Mouse (Mus musculus): ENCODE data around the gene Hist1h4c. TPM values are rescaled to one million over a fixed set of nuclear protein-coding genes. Genes with fewer than 3 reads are reported as not detected.
"Not testable (repeated sequence)": the region's sequence is repeated elsewhere in the genome, so short reads cannot be mapped to it uniquely, and the experiment has no call there.

Gene Hist1h4c
- polyA plus RNA-seq, 1 experiment from 2014 or later, result 3.0 TPM

DNA sequence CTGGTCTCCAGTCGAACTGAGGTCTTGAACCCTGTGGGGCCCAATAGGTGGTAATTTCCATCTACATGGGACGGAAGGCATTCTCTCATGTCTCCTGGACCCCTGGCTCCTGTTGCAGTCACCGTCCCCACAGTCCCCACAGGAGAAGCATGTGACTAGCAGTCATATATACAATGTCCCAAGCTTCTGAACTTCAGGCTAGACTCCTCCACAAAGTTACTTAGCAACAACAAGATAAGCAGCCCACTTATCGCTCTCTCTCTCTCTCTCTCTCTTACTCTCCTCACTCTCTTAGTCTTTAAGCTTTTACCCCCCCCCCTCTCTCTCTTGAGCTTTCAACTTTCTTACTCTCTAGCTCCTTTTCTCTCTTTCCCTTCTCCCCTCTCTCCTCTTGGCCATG lies 26.0 kb upstream of the Hist1h4c start:
- H3K36me3 ChIP-seq (replicated peaks), result no peaks in the 10 kb centered on the region
- H3K4me1 ChIP-seq, result no peaks in the 10 kb centered on the region
- H3K27me3 ChIP-seq (replicated peaks), result no peaks in the 10 kb centered on the region
- H3K9me3 ChIP-seq, result no peaks in the 10 kb centered on the region
- WGBS, result 84% methylated on average over 4 of the region's 4 CpGs
- no peak overlapping the region for H3K4me2 ChIP-seq
- no peak for ATAC-seq (replicated peaks)
- no peak overlapping the region for H3K27ac ChIP-seq
- no peak overlapping the region for H3K4me3 ChIP-seq
- no peak overlapping the region for H3K9ac ChIP-seq

DNA sequence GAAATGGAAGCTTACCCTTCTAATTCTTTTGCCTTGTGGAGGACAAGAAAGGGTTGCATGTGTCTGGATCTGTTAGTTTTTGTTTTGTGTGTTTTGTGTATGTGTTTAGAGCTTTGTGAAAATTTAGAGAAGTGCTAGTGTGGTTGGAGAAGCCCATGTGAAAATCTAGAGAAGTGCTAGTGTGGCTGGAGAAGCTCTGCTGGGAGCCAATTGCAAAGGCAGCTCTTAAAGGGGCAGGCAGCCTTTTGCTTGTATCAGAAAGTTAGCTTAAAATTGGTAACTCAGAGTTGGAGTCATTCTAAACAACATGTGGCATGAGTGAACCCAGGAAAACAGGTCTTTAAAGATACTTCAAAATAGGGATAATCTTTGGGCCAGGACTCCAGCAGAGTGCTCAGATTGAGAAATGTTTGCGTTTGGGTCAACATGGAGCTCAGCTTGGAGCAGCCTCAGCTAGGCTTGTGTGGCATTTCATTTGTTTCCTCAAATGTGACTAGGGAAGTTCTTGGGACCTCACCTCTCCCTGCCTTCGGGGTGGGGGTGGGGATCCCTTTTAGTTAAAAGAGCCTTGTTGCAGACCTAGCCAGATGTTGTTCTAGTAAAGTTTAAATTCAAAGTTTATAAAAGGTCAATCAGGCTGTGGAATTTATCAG lies 19.5 kb upstream of the Hist1h4c start:
- not testable (repeated sequence) for H3K27me3 ChIP-seq (replicated peaks); H3K4me2 ChIP-seq; ATAC-seq (replicated peaks); H3K9ac ChIP-seq; H3K27ac ChIP-seq; H3K9me3 ChIP-seq; H3K4me3 ChIP-seq; H3K4me1 ChIP-seq; H3K36me3 ChIP-seq (replicated peaks)
- WGBS, result 18% methylated on average over 2 of the region's 2 CpGs

DNA sequence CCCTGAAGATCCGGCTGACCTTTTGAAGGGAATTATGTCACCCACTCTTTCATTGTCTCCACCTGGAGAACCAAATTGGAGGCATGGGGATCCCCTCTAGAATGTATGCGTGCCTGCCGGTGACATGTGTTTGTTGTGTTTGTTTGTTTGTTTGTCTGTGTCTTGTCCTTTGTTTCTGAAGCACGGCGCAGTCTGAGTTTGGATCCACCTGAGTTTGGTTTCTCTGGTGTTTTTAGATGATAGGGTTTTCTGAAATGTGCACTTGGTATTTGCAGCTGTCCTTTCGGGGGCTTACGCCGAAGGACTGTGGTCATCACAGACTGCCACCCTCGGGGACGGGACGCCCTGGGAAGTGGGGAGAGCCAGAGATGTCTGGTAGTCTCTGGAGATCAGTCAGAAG lies 18.9 kb upstream of the Hist1h4c start:
- Histone ChIP-seq H3K4me2 (no peak overlapping the region), H3K9me3 (no peaks in the 10 kb centered on the region), H3K27ac (no peak overlapping the region), H3K9ac (no peak overlapping the region), H3K36me3 (replicated peaks) (no peaks in the 10 kb centered on the region), H3K27me3 (replicated peaks) (0 out of 2 replicates have a peak, but pooled peaks cover 3% of the 10 kb centered on the region), H3K4me3 (no peak overlapping the region), H3K4me1 (no peaks in the 10 kb centered on the region)
- WGBS, result 58% methylated on average over 11 of the region's 11 CpGs
- ATAC-seq (replicated peaks), result no peak

DNA sequence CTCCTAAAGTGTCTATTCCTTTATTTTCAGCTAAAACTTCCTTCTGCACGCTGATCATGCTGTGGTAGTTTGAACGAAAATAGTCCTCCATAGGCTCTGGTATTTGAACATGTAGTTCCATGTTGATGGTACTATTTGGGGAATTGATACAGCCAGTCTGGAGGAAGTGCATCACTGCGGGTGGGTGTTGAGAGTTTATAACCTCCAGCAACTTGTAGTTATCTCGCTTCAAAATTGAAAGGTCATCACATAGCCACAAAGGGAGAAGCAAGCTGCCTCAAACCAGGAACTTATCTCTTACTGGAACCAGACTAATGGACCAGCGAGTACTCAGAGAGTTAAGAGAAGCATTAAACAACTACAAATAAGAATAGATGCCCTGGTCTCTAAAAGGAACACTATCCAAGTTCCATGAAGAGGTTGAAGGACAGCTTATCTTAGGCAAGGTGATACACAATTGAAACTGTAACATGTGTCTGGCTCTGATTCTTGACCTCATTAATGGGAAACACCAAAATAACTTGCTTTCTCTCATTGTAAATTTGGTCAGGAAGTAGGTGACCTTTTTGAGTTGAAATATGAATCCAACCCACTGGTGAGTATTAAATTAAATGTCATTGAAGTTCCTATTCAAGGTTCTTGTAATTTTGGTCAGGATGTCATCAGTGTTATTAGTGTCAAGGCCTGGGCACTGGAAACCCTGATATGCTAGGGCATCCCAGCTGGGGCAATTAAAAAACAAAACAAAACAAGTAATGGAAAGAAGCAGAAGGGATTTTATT lies 18.2 kb upstream of the Hist1h4c start:
- H3K4me2 ChIP-seq, result no peak overlapping the region
- 89% methylated on average over 5 of the region's 5 CpGs for WGBS
- H3K36me3 ChIP-seq (replicated peaks), result no peaks in the 10 kb centered on the region
- no peaks in the 10 kb centered on the region for H3K9me3 ChIP-seq
- H3K27me3 ChIP-seq (replicated peaks), result 0 out of 2 replicates have a peak, but pooled peaks cover 4% of the 10 kb centered on the region
- H3K4me1 ChIP-seq, result no peaks in the 10 kb centered on the region
- no peak overlapping the region for H3K27ac ChIP-seq
- ATAC-seq (replicated peaks), result no peak
- no peak overlapping the region for H3K9ac ChIP-seq
- H3K4me3 ChIP-seq, result no peak overlapping the region

DNA sequence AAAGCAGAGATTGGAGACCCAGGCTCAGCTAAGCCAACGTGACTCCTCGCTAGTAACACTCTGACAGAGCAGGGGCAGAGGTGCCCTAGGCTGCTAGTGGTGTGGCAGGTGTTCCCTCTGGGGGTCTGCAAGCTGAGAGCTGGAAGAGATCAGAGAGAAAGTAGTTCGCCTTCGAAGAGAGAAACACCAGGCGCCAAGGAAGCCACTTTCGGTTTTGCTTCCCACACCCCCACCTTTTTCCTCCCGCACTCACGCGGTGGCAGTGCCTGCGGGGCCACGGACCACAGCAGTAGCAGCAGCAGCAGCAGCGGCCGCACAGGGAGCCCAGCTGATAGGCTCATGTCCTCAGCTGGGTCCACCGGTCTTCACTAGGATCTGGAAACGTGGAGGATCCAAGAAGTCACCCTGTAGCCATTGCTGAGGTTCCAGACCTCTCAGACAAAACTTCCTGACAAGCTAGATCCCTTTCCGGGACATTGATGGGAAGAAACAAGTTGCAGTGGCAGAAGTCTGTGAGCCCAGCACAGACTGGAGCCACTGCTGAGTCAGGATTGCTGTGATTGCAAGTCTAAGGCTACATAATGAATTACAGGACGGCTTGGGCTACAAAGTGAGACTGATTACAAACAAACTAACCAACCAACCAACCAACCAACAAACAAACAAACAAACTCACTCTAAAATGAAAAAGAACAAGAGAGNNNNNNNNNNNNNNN lies 12.3 kb upstream of the Hist1h4c start, which contains the start of gene Hfe:
Hfe (minus strand) TSS at position 481 of the 716 bp plus-strand sequence.
- no peaks in the 10 kb centered on the region for H3K36me3 ChIP-seq (replicated peaks)
- peak within 1 kb of the TSS; percentile 28 for H3K9ac ChIP-seq
- 5% methylated on average over 17 of the region's 17 CpGs for WGBS
- H3K4me2 ChIP-seq, result peak within 1 kb of the TSS; percentile 52
- peak within 1 kb of the TSS; percentile 32 for H3K4me3 ChIP-seq
- H3K9me3 ChIP-seq, result no peaks in the 10 kb centered on the region
- 0 out of 2 replicates have a peak, but pooled peaks cover 4% of the 10 kb centered on the region for H3K27me3 ChIP-seq (replicated peaks)
- no peak for ATAC-seq (replicated peaks)
- no peak within 1 kb of the TSS for H3K27ac ChIP-seq
- peaks cover 8% of the 10 kb centered on the region for H3K4me1 ChIP-seq

DNA sequence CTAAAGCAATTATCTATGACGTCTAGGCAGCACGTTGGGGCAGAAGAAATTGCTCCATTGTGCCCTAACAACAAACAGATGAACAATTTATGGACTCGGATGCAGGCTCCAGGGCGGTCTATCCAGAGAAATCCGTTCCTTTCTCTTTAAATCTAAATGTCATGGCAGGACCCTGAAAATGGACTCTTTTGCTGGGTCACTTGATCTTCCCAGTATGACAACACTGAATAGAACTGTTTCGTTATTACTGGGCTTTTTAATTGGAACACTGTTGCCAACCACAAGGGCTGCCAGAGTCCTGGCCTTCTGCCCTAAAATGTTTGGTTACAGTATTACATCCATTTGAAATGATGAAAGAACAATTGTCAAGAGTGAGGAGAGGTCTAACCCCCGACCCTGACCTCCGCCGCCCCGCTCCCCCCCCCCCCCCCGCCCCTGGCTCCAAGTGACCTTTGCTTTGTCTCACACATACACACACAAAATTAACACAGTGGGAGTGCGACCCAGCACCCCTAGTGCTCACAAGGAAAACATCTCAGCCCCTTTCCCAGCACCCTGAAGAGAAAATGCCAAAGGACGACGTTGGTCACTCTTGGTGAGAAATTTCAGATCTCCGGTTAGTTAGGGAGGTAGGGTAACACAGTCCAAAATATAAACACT lies 11.6 kb upstream of the Hist1h4c start:
- Histone ChIP-seq H3K27ac (no peak overlapping the region), H3K4me1 (peaks cover 8% of the 10 kb centered on the region), H3K9me3 (no peaks in the 10 kb centered on the region), H3K4me3 (peak overlapping the region; percentile 32), H3K36me3 (replicated peaks) (no peaks in the 10 kb centered on the region), H3K9ac (peak overlapping the region; percentile 28), H3K4me2 (peak overlapping the region; percentile 52), H3K27me3 (replicated peaks) (0 out of 2 replicates have a peak, but pooled peaks cover 4% of the 10 kb centered on the region)
- WGBS, result 20% methylated on average over 15 of the region's 15 CpGs
- no peak for ATAC-seq (replicated peaks)

DNA sequence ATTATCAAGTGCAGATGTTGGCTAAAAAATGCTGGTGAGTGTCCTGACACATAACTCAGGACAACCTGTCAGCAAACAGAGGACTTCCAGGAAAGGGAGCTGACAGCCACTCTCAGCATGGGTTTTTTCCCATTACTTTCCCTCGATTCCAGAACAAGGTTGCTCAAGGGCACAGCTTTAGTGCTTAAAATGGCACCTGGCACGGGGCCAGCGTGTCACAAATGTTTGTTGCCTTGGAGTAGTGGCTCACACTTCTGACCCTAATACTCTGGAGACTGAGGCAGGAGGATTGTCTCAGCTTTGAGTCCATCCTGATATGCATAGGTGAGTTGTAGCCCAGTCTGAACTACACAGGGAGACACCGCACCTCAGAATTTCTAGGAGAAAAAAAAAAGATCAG lies 10.4 kb upstream of the Hist1h4c start:
- Histone ChIP-seq H3K36me3 (replicated peaks) (no peaks in the 10 kb centered on the region), H3K4me3 (no peak overlapping the region)
- ATAC-seq (replicated peaks), result no peak

DNA sequence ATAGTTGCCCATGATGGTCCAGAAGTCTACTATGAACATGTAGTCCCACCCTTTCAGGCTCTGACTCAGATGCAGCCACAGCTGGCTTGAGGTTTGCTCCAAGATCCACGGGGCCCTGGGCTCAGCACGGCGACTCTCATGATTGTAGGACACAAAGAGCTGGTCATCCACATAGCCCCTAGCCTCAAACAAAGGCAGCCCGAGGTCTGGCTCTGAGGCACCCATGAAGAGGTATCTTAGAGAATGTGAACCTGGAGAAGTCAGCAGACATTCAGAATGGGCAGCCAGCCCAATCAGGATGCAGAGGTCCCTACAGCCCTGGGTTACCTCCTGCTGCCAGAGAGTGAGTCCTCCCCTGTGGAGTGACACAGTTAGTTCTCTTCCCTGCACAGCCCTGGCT lies 9.8 kb upstream of the Hist1h4c start:
- no peak overlapping the region for H3K27ac ChIP-seq
- ATAC-seq (replicated peaks), result no peak

More for the DNA sequence above, 10.4 kb upstream of the Hist1h4c start:
- WGBS, result 85% methylated on average over 4 of the region's 4 CpGs
- Histone ChIP-seq H3K27ac (no peak overlapping the region), H3K9ac (no peak overlapping the region), H3K4me2 (no peak overlapping the region), H3K9me3 (no peaks in the 10 kb centered on the region), H3K27me3 (replicated peaks) (0 out of 2 replicates have a peak, but pooled peaks cover 4% of the 10 kb centered on the region), H3K4me1 (peaks cover 8% of the 10 kb centered on the region)

DNA sequence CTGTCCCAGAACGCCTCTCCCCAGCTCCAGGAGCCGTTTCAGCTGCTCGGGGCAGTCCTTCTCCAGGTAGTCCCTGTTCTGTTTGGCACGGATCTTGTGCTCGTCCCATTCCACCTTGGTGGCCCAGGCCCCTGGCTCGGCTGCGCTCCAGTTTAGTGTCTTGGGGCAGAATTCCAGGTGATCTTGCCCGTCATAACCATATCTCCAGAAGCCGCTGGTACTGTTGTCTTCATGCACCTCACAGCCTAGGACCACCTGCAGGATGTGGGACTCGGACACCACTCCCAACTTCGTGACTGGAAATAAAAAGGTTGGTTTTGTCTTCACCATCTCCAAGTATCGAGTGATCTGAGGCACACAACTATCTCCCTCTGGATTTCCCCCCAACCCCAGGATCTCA lies 8.5 kb upstream of the Hist1h4c start:
- peaks cover 8% of the 10 kb centered on the region for H3K4me1 ChIP-seq
- no peaks in the 10 kb centered on the region for H3K36me3 ChIP-seq (replicated peaks)
- no peaks in the 10 kb centered on the region for H3K9me3 ChIP-seq
- H3K9ac ChIP-seq, result no peak overlapping the region
- 95% methylated on average over 12 of the region's 12 CpGs for WGBS
- no peak overlapping the region for H3K4me2 ChIP-seq
- H3K4me3 ChIP-seq, result no peak overlapping the region
- H3K27me3 ChIP-seq (replicated peaks), result no peaks in the 10 kb centered on the region
- ATAC-seq (replicated peaks), result no peak
- no peak overlapping the region for H3K27ac ChIP-seq

More for the DNA sequence above, 9.8 kb upstream of the Hist1h4c start:
- Histone ChIP-seq H3K4me2 (no peak overlapping the region), H3K9me3 (no peaks in the 10 kb centered on the region), H3K36me3 (replicated peaks) (no peaks in the 10 kb centered on the region), H3K4me1 (peaks cover 8% of the 10 kb centered on the region), H3K9ac (no peak overlapping the region), H3K27me3 (replicated peaks) (0 out of 2 replicates have a peak, but pooled peaks cover 4% of the 10 kb centered on the region), H3K4me3 (no peak overlapping the region)
- 86% methylated on average over 4 of the region's 4 CpGs for WGBS

DNA sequence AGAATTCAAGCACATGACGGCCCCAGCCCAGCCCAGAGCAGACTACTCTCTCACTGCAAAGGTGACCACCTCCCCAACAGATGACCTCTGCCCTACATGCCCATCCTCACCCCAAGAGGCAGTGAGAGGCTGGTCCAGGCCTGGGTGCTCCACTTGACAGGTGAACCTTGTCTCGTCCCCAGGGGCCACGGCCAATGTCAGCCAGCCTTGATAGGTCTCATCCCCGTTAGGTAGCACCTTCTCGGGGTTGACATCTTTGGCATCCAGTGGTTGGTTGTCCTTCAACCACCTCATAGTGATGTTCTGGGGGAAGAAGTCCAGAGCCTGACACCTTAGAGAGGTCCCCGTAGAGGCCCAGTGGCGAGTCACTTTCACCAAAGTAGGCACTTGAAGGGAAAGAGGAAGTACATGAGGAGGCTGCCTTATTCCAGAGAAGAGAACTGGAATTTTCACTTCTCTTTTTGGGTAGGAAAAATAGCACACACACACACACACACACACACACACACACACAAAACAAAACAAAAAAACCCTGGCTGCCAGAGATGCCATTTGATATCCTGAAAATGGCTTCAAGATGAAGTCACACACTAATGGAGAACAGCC lies 7.6 kb upstream of the Hist1h4c start:
- Histone ChIP-seq H3K4me3 (no peak overlapping the region), H3K9me3 (no peaks in the 10 kb centered on the region), H3K4me1 (peaks cover 8% of the 10 kb centered on the region), H3K27ac (no peak overlapping the region), H3K9ac (no peak overlapping the region), H3K36me3 (replicated peaks) (no peaks in the 10 kb centered on the region), H3K4me2 (no peak overlapping the region), H3K27me3 (replicated peaks) (no peaks in the 10 kb centered on the region)
- ATAC-seq (replicated peaks), result no peak
- WGBS, result 96% methylated on average over 7 of the region's 7 CpGs

DNA sequence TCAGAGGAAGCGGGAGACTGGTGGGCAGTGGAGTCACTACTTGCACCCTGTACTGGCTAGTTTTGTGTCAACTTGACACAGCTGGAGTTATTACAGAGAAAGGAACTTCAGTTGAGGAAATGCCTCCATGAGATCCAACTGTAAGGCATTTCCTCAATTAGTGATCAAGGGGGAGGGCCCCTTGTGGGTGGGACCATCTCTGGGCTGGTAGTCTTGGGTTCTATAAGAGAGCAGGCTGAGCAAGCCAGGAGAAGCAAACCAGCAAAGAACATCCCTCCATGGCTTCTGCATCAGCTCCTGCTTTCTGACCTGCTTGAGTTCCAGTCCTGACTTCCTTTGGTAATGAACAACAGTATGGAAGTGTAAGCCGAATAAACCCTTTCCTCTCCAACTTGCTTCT lies 4.5 kb upstream of the Hist1h4c start:
- not testable (repeated sequence) for H3K4me2 ChIP-seq; H3K36me3 ChIP-seq (replicated peaks); ATAC-seq (replicated peaks); H3K4me3 ChIP-seq; H3K9me3 ChIP-seq; H3K27me3 ChIP-seq (replicated peaks); H3K4me1 ChIP-seq; H3K9ac ChIP-seq; H3K27ac ChIP-seq
- 93% methylated on average over 2 of the region's 2 CpGs for WGBS

Data from midbrain, embryonic 15.5 days (tissue).